Mouse (Mus musculus) kidney, postnatal 4 days (tissue): ENCODE results near the gene Jmjd6.

Source experiments
- DNase-seq, 2 experiments: peaks; one replicate each; pipeline ENCODE4 v3.0.0; 2021; ENCODE audit warnings: mixed read lengths in 2 of 2

Jmjd6 gene

DNA sequence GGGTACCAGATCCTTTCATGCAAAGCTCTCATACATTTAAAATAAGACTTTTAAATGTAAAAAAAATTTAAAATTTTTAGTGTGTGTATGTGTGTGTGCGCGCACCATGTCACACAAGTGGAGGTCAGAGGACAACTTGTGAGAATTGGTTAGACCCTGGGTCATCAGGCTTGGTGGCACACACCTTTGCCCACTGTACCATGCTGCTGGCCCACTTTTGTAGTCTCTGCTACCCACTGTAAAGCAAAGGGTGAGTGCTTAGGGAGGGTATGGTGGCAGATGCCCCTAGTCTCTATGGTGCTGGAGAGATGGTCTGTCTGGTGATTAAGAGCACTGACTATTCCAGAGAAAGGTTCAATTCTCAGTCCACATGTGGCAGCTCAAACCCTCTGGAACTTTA is 20.0 kb downstream of the Jmjd6 start:
- no peak for DNase-seq

DNA sequence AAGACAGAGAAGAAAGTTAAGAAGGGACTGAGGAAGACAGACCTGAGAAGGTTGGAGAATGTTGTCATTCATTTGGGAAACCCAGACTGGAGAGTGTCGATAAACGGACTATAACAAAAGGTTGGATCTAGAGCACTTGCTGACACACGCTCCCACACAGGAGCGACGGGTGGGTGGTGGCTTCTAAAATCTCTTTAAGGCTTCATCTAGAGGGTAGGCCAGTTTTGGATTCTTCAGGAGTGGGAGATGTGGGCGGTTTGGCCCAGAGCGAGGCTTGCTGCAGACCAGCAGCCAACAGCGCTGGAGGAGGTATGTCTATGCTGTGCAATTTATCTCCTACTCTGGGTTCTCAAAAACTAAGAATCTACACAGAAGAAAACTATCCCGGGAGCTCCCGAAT is 20.6 kb downstream of the Jmjd6 start:
- no peak for DNase-seq

DNA sequence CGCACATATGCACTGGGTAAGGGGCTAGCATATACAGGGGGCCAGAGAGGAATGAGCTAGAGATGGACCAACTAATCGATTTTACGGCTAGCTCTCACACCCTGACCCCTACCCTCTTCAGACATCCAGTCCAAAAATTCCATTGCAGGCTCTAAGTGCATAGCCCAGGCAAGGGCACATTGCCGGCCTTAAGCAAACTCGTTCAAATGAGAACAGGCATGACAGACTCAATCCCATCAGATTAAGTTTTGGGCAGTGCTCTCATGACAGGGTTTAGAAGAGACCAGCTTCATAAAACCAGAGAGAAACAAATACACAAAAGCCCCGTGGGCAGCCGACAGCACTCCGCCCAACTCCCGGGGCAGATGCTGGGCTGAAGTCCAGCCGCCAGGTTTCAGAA is 21.0 kb downstream of the Jmjd6 start:
- DNase-seq: no peak

DNA sequence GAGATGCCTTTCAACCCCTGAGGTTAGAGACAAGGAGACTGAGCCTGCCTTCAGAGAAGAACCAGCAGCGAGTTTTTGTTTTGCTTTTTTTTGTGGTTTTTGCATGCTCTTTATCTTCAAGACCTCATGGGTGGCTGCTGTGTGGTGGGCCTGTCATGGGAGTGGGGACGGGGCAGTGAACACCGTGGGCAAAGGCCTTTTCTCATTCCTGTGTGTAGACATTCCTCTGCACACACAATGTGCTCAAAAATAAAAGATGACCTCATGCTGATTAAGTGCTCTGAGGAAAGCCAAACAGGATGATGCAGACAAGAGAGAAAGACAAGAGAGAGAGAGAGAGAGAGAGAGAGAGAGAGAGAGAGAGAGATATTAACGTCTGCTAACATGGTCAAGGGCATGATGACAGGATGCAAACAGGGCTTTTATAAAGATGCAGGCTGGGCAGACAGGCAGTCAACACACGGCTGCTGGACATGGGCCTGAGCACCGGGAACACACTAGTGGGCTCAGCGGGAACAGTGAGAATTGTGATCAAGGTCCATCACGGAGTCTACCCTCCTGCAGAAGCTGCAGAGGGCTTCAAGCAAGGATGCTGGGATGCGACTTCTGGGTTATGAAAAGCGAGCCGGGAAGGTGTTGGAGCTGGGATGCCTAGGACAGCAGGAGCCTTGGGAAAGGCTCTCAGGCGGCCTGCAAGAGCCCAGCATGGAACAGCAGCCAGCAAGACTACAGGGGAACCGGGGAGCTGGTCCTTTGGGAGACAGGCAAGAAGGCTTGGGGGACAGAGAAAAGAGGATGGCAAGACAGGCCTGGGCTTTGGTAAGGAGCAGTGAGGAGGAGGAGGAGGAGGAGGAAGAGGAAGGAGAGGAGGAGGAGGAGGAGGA is 21.9 kb downstream of the Jmjd6 start:
- DNase-seq: no peak

DNA sequence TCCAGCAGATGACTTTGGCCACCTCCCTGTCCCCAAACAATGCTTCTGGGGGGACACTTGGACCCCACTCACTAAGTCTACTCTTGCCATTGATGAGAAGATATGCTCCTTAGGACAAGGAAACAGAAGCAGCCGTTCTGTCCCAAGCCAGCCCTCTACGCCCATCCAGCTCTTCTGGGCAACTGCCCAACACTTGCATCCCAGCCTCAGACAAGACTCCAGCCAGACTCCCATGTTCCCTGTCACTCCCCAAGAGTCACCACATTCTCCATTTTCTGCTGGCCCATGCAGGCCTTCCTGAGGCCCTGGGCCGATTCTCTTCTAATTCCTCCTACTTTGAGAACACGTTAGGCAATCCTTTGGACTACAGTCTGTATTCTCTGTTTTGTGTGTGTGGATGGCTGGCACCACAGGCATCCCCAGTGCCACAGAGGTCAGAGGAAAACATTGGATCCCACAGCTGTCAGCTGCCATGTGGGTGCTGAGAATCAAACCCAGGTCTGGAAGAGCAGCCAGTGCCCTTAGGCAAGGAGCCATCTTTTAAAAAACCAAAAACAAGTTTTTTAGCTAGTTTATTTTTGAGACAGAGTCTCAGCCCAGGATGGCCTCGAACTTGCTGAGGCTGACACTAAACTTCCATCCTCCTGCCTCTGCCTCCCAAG is 23.2 kb downstream of the Jmjd6 start:
- DNase-seq: no peak

- DNase-seq: peak in 1 of 2 experiments; percentile 61
These were observed 24.5 kb downstream of the Jmjd6 start for GRCm38 (mm10) chr11:116818722-116819121.

DNA sequence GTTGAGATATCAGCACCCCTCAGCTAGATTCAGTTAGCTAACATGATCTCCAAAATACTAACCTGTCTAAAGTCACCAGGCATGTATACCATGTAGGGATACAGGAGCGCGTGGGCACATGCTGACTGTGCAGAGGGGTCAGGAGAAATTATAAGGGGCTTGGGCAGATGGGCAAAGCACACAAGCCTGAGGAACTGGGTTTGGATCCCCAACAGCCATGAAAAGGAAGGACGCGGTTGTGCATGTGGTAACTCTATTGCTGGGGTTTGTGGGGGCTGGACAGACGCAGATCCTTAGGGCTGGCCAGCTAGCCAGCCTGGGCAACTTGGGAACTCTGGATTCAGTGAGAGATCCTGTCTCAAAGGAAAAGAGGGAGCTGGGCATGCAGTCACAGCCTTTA is 25.7 kb downstream of the Jmjd6 start:
- no peak for DNase-seq

GRCm38 (mm10) chr11:116816769-116817168 is 26.5 kb downstream of the Jmjd6 start:
- peak in 1 of 2 experiments; percentile 52 for DNase-seq

DNA sequence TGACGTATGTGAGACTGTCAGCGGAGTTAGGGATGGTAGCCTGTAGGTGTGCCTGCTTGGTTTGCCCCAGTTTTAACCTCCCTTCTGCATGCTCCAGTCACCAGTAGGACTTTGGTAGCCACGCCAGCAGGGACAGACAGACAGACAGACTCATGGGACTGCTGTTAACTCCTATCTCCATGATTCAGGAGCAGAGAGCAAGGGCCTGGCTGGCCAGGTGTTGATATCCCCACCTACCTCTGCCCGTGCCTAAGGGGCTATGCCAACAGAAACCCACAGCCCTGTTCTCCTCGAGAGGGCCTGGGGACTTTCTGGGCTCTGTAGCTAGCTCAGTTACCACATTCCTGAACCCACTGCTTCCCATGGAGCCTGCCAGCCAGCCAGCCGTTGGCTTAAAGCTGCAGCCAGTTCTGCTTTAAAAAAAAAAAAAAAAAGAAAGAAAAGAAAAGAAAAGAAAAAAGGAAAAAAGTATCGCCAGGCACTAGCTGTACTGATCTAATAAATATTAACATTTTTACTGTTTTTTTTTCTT is 28.3 kb downstream of the Jmjd6 start:
- DNase-seq: peak in 1 of 2 experiments; percentile 55

DNA sequence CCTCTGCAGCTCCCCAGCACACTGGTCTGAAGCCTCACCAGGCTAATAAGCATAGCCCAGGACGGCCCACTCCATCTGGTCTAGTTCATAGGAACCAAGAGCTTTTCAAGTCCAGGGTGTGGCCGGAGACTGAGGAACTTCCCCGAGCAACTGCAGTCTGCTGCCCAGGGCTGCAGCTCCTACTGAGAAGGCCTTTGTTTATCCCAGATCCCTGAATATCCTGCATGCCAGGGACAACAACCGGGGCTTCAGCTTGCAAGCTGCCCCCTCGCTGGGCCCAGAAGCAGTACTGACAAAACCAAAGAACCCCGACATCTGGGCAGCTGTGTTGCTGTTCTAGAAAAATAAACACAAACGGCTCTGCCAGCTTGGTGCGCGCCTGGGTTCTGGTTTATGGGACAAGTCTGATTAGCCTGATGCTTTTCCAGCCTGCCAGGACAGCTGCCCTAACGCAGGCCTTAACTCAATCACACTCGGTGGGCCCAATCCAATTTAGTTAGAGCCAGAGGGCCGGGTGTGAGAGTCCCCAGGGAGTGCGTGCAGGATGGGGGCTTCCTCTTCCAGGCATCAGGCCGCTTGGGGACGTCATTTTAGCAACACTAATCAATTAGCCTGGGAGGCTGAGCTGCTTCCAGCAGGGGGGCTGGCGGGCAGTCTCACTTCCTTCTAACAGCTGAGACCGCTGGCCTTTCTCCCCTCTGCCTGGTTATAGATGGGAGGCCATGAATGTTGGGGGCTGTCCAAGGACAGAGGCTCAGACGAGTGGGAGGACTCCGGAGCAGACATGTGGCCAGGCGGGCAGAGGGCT is 29.0 kb downstream of the Jmjd6 start:
- peak; percentile 83 to 88 for DNase-seq

GRCm38 (mm10) chr11:116813610-116814009 is 29.6 kb downstream of the Jmjd6 start:
- DNase-seq: no peak

- DNase-seq: peak; percentile 73 to 81
These were observed 30.3 kb downstream of the Jmjd6 start for GRCm38 (mm10) chr11:116812793-116813529.

DNA sequence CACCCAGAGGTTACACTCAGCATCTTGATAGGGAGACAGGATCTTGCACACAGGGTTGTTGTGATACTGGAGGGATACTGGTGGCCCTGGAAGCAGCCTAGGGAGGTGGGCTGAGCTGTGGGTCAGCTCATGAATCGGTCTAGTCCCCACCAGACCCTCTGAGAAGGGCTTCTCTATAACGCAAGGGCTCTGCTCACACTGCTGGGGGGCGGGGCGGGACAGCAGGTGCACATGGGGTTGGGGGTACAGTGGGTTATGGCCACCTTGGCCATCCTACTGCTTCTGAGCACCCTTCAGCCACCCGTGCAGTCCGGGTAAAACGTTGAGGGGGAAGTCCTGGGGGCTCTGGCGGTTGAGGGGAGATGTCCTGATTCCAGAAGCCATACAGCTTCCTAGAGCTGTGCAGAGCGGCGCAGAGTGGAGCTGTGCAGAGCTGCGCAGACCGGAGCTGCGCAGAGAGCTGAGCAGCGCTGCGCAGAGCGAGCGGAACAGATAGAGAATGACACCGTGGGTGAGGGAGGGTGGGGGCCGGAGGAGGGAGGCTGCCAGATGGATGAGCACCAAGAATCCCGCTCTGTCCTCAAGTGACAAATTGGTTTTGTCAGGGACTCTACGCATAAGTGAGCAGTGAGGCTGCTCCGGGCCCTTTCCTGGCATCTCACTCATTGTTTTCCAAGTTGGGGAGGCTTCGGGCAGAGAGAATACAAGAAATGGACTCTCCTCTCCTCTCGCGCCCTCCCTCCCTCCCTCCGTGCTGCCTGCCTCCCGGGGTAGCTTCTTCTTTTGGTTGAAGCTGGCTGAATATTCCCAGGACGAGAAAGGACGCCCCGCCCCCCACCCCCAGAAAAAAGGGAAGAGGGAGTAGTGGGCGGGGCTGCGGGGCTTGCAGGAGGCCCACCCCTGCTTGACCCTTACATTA is 32.0 kb downstream of the Jmjd6 start:
- peak; percentile 78 to 86 for DNase-seq

GRCm38 (mm10) chr11:116810528-116810927 is 32.7 kb downstream of the Jmjd6 start:
- no peak for DNase-seq

- no peak for DNase-seq
These were observed 33.7 kb downstream of the Jmjd6 start for GRCm38 (mm10) chr11:116809520-116809919.

DNA sequence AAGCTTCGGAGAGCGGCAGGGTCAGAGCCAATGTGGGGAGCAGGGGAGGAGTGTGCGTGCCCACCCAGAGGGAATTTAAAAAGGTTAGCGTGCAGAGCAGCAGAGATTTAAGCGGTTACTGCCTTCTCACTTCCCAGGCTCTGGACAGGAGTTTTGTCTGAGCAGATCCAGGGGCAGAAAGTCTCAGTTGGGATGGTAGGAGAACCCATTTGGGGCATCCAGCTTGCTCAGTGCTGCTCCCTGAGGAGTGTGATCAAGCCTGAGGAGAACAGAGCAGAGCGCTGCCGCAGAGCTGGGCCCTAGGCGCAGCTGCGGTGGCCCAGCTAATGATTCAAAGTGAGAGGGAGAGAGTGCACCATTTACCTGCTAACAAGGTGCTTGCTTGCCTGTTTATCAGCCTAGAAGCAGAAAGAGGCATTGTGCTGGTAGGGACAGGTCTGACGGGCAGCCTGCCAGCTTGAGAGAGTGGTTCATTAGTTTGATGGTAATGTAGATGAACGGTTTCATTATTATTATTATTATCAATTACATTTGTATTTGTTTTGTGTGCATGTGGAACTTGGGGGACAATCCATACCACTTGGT is 34.3 kb downstream of the Jmjd6 start:
- DNase-seq: no peak

DNA sequence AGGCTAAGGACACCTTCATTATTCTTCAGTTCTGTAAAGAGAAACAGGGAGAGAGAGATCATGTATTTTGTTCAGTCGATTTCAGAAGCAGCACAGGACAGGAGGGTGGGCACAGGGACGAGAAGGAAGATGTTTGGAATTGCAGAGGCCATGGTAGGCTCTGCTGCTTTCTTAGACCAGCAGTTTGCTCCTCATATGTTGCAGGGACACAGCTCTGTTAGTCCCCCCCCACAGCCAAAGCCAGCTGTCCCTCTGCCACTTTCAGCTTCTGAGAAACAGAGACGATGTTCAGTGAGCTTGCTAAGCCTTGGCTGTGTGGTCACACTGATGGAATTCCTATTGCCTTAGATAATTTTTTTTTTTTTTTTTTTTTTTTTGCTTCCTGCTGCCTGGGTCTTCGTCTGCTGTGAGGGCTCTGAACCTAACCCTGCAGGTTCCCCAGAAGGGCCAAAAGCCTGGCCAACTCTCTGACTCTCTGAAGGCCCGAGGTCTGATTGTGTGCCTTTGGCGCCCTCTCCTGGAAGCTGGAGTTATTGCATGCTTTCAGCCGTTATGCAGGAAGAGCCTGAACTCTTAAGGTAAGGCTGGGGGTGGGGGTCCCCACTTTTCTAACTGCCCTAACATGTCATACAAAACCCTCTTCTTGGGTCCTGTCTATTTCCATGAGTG is 35.2 kb downstream of the Jmjd6 start:
- peak; percentile 90 to 93 for DNase-seq

- no peak for DNase-seq
These were observed 35.7 kb downstream of the Jmjd6 start for GRCm38 (mm10) chr11:116807526-116807925.

DNA sequence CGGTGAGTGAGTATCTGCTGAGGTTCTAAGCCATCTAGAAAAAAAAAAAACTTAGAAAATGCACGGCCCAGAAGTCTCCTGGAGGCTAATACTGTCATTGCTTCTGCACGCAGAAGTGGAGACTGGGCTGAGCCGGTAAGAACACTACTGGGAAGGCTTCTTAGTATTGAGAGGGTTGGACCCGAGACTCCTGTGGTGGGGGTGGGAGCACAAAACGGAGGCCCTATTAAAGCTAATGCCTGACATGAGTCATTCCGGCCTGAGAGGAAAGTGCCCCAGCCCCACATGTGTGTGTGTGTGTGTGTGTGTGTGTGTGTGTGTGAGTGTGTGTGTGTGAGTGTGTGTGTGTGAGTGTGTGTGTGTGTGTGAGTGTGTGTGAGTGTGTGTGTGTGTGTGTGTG is 36.1 kb downstream of the Jmjd6 start:
- peak in 1 of 2 experiments; percentile 50 for DNase-seq
